In genomic region chr12:84399663-84400062, GRCm38 (mm10) we compare ENCODE assay signal across 13 mouse cellular contexts. TPM values are rescaled to one million over a fixed set of nuclear protein-coding genes. Genes with fewer than 3 reads are reported as not detected.
DNase-seq lines count a peak whose midpoint lies in the region; ATAC-seq and TF ChIP-seq lines count a peak whose summit lies in the region.
"Had no signal": no experiment of that assay in that cellular context is flagged by ENCODE, and none has a peak within 500 bp of the region (broad histone marks: within the 10 kb centered on the region; RNA-seq: fewer than 3 reads in every experiment).

No protein-coding gene starts in this region.

- no peak overlapping the region for H3K4me3 ChIP-seq in testis, adult 2 months (ENCODE audit: control insufficient read depth, low read depth, low read length)
- H3K4me3 ChIP-seq in stomach, embryonic 15.5 days (replicated peaks): no peak overlapping the region
- H3K4me3 ChIP-seq: heart, embryonic 10.5 days had no signal

- 0 out of 2 replicates have a peak, but pooled peaks have one; percentile 2 for ATAC-seq in stomach, embryonic 15.5 days (ENCODE audit: insufficient read depth, low FRiP score, low read depth)

- no peaks in the 10 kb centered on the region for H3K27me3 ChIP-seq in testis, adult 2 months (ENCODE audit: control insufficient read depth, insufficient read depth, low read length)
- no peaks in the 10 kb centered on the region for H3K27me3 ChIP-seq in stomach, embryonic 15.5 days (replicated peaks)

- no peak for TF ChIP-seq POLR2A in testis, adult 2 months (IDR thresholded peaks at IDR 0.05; ENCODE audit: control insufficient read depth, low read depth, low read length)

- no peaks in the 10 kb centered on the region for H3K4me1 ChIP-seq in testis, adult 2 months (ENCODE audit: control insufficient read depth, insufficient read depth, low read length)
- H3K4me1 ChIP-seq in stomach, embryonic 15.5 days: 0 out of 2 replicates have a peak, but pooled peaks cover 4% of the 10 kb centered on the region

- H3K4me2 ChIP-seq in stomach, embryonic 15.5 days: no peak overlapping the region

- WGBS in stomach, embryonic 15.5 days: 51% methylated on average over 9 of the region's 9 CpGs

- H3K36me3 ChIP-seq in testis, adult 2 months (ENCODE audit: control insufficient read depth, insufficient read depth, low read length): no peaks in the 10 kb centered on the region
- no peaks in the 10 kb centered on the region for H3K36me3 ChIP-seq in stomach, embryonic 15.5 days

- peak overlapping the region; percentile 69 for H3K27ac ChIP-seq in testis, adult 2 months (ENCODE audit: control insufficient read depth, insufficient read depth, low read depth, low read length)
- H3K27ac ChIP-seq in stomach, embryonic 15.5 days: peak overlapping the region; percentile 68
- H3K27ac ChIP-seq: heart, embryonic 10.5 days; macrophage had no signal

- H3K9ac ChIP-seq in stomach, embryonic 15.5 days: no peak overlapping the region

- DNase-seq in adrenal gland, postnatal 25 days: peak; percentile 7
- DNase-seq in adrenal gland, adult 18-20 months (ENCODE audit: low spot score in 2 of 2): no peak
- no peak for DNase-seq in testis, postnatal 10 days (ENCODE audit: low spot score)
- peak; percentile 32 for DNase-seq in kidney, postnatal 10 days
- no peak for DNase-seq in cerebellum, adult 18-20 months
- DNase-seq in spleen, postnatal 10 days (ENCODE audit: low spot score in 2 of 2): no peak
- DNase-seq: left cerebral cortex, postnatal 4 days; right cerebral cortex, postnatal 4 days had no signal

- no peak for TF ChIP-seq CTCF in testis, adult 2 months (IDR thresholded peaks at IDR 0.05; ENCODE audit: control insufficient read depth, insufficient read depth, insufficient replicate concordance, low read depth, low read length)

- no peaks in the 10 kb centered on the region for H3K9me3 ChIP-seq in stomach, embryonic 15.5 days
- H3K9me3 ChIP-seq: heart, embryonic 10.5 days had no signal

RNA-seq across cellular contexts. Expression of gene Entpd5, which starts 9.2 kb away (rescaled TPM):
- 137 and 159 TPM in 2 replicates for total RNA-seq in adrenal gland, postnatal 25 days (2021)
- total RNA-seq in adrenal gland, adult 18-20 months (2021): 100 to 1,000 TPM in 1 of 2 experiments, 10 to 100 TPM in 1; 77.4 to 111 TPM
- polyA plus RNA-seq in testis, adult 2 months (2012; rRNA removed): 12.5 and 12.7 TPM in 2 replicates
- polyA plus RNA-seq in stomach, embryonic 15.5 days (2015; fragmentation: Nextera tagmentation; extraction: Ambion mirVana): 19.2 and 22.2 TPM in 2 replicates

RNA-seq across cellular contexts. Expression of gene Bbof1, which starts 9.2 kb away (rescaled TPM):
- 3.5 and 4.3 TPM in 2 replicates for total RNA-seq in adrenal gland, postnatal 25 days (2021)
- total RNA-seq in adrenal gland, adult 18-20 months (2021): 1 to 10 TPM; 1.4 to 1.5 TPM
- 26.9 and 33.0 TPM in 2 replicates for polyA plus RNA-seq in testis, adult 2 months (2012; rRNA removed)
- polyA plus RNA-seq in stomach, embryonic 15.5 days (2015; fragmentation: Nextera tagmentation; extraction: Ambion mirVana): 1.4 and 1.5 TPM in 2 replicates
- total RNA-seq: monocyte, adult 5-6 weeks had no signal

RNA-seq across cellular contexts. Expression of gene Rnf113a2, which starts 17.3 kb away (rescaled TPM):
- total RNA-seq in adrenal gland, postnatal 25 days (2021): 17.9 and 19.3 TPM in 2 replicates
- 10 to 100 TPM; 14.3 to 20.2 TPM for total RNA-seq in adrenal gland, adult 18-20 months (2021)
- polyA plus RNA-seq in testis, adult 2 months (2012; rRNA removed): 17.8 and 18.3 TPM in 2 replicates
- 26.2 and 26.7 TPM in 2 replicates for polyA plus RNA-seq in stomach, embryonic 15.5 days (2015; fragmentation: Nextera tagmentation; extraction: Ambion mirVana)

RNA-seq across cellular contexts. Expression of gene Fam161b, which starts 38.0 kb away (rescaled TPM):
- 2.9 and 3.0 TPM in 2 replicates for total RNA-seq in adrenal gland, postnatal 25 days (2021)
- total RNA-seq in adrenal gland, adult 18-20 months (2021): 1 to 10 TPM; 3.2 to 4.5 TPM
- 9.4 TPM in 2 replicates for polyA plus RNA-seq in testis, adult 2 months (2012; rRNA removed)
- 2.6 and 3.0 TPM in 2 replicates for polyA plus RNA-seq in stomach, embryonic 15.5 days (2015; fragmentation: Nextera tagmentation; extraction: Ambion mirVana)
- total RNA-seq: monocyte, adult 5-6 weeks had no signal

RNA-seq across cellular contexts. Expression of gene Coq6, which starts 38.2 kb away (rescaled TPM):
- total RNA-seq in adrenal gland, postnatal 25 days (2021): 53.9 and 67.3 TPM in 2 replicates
- 10 to 100 TPM; 67.4 to 80.8 TPM for total RNA-seq in adrenal gland, adult 18-20 months (2021)
- 41.7 and 41.8 TPM in 2 replicates for polyA plus RNA-seq in testis, adult 2 months (2012; rRNA removed)
- polyA plus RNA-seq in stomach, embryonic 15.5 days (2015; fragmentation: Nextera tagmentation; extraction: Ambion mirVana): 42.0 and 42.8 TPM in 2 replicates

Comparison
In these comparisons a context has a peak if more than half of its experiments do, and no peak if none do; other contexts are left out.
1. DNase-seq: peak in adrenal gland, postnatal 25 days (single experiment) and kidney, postnatal 10 days (single experiment); none in adrenal gland, adult 18-20 months (0 of 2), testis, postnatal 10 days (single experiment), cerebellum, adult 18-20 months (0 of 2) and spleen, postnatal 10 days (0 of 2).